Mouse (Mus musculus) embryonic fibroblast, embryonic 13.5 days (primary cell): Measurements from ENCODE around the gene Tas2r143.

Source experiments
- CTCF ChIP-seq: IDR thresholded peaks from 2 replicates; pipeline ENCODE4 v1.5.1; 2011; ENCODE audit warnings: mild to moderate bottlenecking, control low read depth, low read length, moderate library complexity, borderline replicate concordance; ENCODE audit not compliant: insufficient read depth
- POLR2A ChIP-seq: IDR thresholded peaks from 2 replicates; pipeline ENCODE4 v1.6.1; 2011; ENCODE audit warnings: low read depth, mild to moderate bottlenecking, control low read depth, low read length, moderate library complexity

- TF ChIP-seq POLR2A (no peak), CTCF (no peak)
Observed at GRCm38 (mm10) chr6:42370630-42371363, 29.2 kb upstream of the Tas2r143 start.
